Mouse (Mus musculus): ENCODE measurements around the gene Ppp2r1b.

Gene Ppp2r1b

DNA sequence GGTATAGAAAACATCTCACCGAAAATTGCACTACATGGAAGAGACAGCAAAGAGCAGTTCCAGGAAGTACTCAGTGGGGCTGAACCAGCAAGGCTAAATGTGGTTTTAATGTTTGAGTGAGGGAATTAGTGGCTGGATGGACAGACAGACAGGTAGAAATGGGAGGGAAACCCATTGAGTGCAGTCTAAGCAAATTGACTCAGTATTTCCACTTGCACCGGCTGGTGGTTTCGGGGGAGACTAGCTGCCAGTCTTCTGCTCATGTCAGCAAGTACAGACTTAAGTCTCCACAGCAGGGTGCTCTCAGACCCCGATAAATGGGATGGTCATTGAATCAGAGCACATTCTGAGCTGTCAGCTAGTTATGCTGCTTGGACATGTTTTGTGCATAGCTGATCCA is 9.0 kb upstream of the Ppp2r1b start:
- DNase-seq (ENCODE audit: low spot score in 2 of 2), result no peak

DNA sequence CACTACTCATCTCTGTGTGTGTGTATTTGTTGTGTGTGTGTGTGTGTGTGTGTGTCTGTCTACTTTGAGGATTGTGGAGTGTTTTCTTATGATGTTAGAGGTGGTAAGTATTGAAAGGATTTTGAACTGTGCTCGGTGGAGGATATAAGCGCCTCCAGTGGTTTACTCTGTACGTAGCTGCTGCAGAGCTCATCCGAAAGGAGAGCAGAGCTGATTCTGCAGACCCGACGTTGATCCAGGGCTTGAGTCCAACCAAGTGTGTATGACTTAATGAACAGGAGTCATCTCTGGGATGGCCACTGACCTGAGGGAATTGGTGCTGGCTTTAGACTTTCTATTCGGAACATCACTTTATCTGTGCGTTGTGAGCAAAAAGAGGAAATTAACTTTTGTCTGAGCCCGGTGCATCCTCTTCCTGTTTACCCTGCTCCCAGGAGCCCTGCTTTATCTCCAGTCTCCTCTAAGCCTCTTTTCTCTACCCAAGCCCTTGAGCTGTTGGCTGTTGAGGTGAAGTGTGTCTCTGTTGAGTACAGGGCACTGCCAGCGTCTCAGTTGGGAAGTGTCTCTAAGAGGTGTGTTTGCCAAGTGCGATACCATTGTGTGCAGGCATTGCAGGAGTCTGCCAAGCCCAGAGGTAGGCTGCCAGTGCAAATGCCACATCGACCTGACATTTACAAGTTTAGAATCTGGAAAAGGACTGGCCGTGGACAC is 3.9 kb upstream of the Ppp2r1b start:
- DNase-seq (ENCODE audit: low spot score in 2 of 2), result no peak

DNA sequence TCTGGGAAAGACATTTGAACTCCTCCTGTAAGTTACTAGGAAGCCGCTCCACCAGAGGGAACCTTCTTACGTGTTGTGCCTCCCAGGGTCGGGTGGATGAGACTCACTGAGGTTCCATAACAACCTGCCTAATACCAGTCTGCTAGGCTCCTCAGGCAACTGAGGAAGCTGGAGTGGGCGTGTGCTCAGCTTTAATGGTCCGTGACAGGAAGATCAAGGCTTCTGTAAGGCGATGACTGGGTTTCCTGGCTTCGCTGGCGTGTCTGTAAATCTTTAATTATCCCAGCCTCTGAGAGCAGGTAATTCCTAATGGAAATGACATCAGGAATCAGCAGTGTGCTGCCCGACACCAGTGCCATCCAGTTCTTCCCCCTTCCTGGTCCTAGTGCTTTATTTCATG is 446 bp downstream of the Ppp2r1b start:
- no peak for DNase-seq (ENCODE audit: low spot score in 2 of 2)

DNA sequence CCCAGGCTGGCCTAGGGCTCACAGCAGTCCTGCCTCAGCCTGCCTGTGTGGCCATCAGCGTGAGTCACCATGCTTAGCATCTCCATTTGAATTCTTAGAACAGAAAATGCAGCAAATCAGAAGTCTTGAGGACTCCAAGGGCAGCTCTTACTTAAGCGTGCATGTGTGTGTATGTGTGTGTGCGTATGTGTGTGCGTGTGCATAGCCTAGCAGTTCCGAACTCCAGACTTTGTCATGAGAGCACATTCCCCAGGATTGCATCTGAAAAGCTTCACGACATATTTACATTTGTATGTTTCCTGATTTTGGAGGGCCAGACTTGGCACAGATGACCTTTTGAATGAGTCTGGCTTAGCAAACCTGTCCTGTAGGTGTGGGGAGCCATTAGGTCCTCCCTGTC is 2.0 kb downstream of the Ppp2r1b start:
- DNase-seq (ENCODE audit: low spot score in 2 of 2), result no peak

DNA sequence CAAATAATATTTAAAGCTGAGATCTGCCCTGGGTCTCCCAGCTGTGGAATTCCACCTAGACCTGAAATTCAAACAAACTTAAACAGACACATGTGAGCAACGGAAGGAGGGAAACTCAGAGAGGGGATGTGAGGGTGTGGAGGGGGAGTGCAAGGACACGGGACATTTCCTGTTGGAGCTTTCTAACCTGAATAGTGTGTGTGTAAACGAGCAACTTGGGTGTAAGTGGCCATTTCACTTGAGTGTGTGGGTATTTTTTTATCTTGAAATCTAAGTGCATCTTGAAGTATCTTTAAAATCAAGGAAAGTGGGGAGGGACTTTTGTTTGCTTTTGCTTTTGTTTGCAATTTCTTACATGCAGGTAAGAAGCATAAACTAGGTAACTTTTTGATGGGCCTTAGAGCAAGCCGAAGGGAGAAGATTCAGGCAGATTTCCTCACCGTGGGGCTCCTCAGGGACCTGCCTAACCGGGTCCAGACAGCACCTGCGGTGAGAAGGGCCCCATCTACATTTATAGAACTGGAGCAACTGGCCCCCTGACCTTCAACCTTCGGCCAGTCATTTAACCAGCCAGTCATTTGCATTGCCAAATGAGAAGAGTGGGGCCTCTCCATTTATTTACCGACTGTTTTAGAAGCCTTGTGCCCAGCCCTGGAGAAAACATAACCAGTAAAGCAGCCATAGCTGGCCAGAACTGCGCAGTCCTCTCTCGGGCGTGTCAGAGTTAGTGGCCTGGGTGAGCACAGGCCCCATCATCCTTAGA is 2.7 kb downstream of the Ppp2r1b start:
- DNase-seq (ENCODE audit: low spot score in 2 of 2), result no peak

DNA sequence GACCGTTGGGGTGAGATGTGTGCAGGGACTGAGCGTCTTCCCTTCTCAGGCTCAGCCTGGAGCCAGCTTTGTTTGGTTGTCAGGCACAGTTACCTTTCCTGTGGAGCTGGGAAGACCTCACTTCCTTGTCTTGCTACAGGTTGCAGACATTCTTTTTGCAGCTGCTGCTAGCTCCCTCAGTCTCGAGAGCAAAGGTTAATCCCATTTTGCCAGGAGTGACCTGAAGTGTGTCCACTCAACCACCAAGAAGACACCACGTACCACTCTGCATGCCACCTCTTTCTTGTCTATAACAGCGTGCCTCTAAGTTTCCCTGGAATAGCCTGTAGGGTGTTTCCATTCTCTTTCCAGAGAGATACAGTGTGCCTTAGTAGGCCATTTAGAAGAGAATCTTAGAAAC is 3.7 kb downstream of the Ppp2r1b start:
- no peak for DNase-seq (ENCODE audit: low spot score in 2 of 2)

DNA sequence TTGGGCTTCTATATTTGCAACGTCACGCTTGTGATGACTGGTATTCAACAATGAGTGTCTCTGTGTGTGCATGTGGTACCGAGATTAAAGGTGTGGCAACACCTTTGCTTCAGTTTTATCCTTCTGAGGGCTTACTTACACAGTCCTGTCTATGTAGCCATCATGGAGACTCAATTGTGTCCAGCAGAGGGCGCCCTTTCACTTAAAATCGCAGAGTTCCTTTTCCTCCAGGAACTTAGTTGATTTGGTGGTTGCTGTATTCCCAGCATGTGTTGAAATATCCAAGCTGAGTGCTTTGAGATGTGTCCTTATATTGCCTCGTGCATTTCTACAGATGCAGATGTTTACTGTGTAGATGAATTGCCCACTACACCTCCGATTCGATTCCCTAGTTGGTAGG is 4.1 kb downstream of the Ppp2r1b start:
- peak; percentile 93 to 97 for DNase-seq (ENCODE audit: low spot score in 2 of 2)

DNA sequence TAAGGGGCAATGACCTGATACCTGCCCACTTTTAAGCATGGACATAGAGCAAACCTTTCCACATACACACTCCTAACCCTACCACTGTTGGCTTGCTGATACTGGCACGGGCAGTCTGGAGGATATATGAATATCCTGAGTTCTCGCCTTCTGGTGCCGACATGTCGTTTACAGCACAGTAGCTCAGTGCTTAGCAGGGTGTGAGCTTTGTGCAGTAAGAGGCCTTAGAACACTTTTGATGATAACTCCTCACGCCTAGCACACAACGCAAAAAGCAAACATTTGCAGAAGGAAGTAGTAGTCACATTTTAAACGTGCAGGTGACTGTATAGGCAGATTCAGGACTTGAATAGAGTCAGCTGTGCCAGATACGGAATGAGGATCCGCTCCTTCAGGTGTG is 4.7 kb downstream of the Ppp2r1b start:
- DNase-seq (ENCODE audit: low spot score in 2 of 2), result no peak

DNA sequence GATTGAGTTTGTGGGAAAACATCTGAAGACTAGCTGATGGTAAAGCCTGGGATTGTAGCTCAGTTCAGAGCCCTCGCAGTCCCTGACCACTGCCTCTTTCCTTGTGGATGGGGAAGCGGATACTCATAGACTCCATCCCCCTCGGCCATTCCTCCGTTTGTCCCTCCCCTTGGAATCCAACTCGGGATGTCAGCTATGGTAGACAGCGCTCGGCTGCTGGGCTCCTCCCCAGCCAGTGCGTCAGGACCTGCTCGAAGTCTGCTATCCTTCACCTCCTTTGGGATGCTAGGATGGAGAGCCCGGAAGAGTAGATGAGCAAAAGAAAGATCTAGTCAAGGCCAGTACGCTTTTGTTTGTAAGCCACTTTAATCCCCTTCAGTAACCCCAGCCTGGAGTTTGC is 5.2 kb downstream of the Ppp2r1b start:
- DNase-seq (ENCODE audit: low spot score in 2 of 2), result no peak

DNA sequence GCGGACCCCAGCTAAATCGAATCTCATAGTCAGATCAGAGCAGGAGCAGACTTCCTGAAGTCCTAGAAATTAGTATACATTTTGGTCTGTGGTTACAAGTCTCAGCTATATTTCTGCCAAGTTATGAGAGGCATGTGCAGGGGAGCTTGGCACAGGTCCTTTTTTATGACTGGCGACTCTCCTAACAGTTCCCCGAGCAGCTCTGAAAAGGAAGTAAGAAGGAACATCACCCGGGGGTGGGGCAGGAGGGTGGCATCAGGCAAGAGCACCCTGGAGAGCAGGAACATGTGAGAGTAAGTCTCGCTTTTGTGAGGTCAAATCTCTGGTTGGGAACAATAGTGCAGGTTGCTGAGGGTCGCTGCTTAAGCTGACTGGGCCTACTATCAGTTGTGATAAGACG is 5.6 kb downstream of the Ppp2r1b start:
- DNase-seq (ENCODE audit: low spot score in 2 of 2), result no peak

DNA sequence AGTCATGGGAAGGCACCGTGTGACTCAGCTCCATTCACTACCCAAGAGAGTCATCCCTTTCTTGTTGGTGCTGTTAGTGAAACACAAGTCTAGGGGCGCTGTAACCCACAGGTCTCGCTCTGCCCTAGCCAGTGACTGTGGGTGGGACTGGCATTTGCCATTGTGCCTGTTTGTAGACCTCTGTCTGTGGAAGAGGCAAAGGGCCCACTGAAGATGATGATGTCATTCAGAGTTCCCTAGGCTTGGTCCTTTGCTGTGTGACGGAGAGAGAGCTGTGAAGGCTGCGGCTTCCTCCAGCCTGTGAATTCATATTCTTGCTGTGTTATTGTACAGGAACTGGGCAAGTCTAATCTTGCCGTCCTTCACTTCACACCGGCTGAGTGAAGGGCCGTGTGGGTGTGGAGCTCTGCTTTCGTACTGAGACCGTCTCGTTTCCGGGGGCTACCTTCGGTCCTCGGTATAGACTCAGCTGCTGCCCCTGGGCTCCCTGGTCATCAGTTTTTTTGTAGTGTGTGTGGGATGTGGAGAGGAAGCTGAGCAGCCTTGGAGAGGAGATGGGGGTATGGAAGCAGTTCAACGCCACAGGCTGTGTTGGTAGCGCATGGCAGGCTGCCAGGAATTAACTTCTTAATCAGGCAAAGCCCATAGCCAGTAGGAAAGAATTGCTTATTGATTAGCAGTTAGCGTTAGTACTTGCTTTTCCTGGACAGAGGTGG is 7.7 kb downstream of the Ppp2r1b start:
- DNase-seq (ENCODE audit: low spot score in 2 of 2), result no peak

DNA sequence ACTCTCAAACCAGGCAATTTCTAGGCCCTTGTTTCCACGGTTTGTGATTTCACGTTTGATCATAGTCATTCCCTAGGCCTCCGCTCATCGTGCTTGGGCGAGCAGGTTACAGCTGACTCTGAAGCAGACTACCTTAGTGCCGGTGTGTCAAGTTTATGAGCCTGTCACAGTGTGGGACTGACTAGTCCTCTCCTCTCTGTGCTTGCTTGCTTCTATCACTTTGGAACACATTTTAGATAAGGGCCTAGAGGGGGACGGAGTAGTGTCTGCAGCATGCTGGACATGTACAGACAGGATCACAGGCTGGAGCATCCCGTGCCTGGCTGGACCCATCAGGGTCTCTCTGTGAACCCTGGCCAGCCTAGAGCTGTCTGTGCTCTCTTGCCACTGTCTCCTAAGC is 9.3 kb downstream of the Ppp2r1b start:
- DNase-seq (ENCODE audit: low spot score in 2 of 2), result no peak

DNA sequence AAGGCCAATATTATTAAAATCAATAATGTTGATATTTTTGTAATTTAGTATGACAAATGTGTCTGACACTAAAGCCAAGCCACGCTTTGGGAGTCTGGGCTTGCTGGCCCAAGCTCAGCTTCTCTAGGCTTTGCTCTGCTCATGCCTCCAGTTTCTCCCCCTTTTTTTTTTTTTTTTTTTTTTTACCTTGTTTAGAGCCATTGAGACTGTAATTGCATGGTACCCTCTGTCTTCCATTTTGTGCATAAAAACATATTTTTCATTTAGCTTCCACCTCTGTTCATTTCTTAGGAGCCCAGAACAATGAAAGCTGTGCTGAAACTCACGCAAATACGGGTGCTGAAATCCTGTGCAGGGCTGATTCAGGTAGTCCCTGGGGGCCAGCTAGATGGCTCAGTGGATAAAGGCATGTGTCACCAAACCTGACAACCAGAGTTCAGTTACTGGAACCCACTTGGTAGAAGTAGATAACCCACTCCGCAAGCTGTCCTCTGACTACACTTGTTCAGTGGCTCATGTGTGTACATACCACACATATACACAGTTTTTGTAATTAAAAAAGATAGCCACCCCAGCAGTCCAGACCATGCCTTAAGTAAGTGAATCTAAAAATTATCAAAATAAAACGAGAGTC is 10.1 kb downstream of the Ppp2r1b start:
- no peak for DNase-seq (ENCODE audit: low spot score in 2 of 2)

DNA sequence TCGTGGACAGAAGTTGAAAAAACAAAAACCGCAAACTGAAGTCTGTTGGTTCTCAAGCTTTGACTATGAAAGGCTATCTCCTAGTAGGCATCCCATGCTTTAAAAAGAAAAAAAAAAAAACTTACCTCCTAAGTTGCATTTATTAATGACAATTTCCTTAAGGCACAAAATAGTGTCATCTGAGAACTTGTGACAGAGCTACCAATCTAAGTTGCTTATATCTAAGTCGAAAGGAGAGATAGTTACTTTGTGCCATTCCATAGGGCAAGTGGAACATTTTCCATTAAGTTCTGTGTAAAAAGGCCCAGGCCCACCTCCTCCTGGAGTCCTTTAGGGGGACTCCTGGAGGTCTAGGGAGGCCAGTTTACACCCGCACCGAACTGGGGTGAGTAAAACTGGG is 10.7 kb downstream of the Ppp2r1b start:
- no peak for DNase-seq (ENCODE audit: low spot score in 2 of 2)

DNA sequence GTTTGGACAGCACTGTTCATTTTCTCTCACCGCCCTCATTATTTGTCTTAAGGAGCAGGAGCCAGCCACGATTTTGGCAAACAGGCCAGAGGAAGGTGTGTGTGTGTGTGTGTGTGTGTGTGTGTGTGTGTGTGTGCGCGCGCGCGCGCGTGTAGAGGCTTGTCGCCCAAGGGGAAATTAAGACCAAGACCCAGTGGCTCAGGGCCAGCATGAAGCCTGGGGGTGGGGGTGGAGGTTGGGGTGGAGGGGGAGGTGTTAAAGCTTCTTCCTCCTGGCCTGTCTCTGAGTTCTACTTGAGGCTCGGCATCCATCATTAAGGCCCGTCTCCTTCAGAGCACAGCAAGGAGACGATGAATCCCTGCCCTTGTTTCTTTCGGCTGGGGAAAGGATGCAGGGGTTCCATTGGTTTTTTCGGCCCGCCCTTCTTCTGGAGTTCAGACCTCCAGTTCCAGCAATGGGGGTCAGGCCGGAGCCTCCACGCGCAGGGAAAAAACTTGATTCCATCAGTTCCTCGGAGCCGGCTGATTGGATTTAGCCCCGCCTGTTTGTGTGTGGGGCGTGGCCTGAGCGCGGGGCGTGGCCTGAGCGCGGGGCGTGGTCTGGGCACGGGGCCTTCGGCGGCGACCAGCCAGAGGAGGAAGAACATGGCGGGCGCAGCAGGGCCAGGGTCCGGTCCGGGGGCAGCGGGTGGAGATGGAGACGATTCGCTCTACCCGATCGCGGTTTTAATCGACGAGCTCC is 11.4 kb downstream of the Ppp2r1b start:
- peak; percentile 86 to 89 for DNase-seq (ENCODE audit: low spot score in 2 of 2)

DNA sequence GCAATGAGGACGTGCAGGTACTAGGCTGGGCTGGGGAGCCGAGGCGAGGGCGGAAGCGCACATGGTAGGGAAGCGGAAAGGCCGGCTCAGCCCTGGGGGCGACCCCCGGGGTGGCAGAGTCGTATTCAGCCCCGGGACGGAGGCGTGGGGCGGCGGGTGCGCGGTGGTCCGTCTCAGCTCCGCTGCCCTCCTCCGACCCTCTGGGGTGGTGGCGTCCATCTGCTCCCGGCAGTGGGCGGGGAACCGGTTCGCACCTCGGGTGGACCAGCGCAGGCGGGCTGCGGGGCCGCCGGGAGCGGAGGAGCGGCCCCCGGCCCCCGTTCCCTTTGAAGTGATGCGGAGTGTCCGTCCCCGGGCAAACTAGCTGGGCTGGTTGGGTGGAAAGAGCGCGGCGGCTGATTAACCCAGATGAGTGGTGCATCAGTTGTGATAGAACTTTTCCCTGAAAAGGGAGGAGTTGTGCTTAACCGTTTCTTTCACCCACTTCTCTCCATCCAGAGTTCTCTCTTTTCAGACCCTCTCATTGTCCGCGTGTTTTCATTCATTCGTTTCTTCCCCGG is 12.1 kb downstream of the Ppp2r1b start:
- no peak for DNase-seq (ENCODE audit: low spot score in 2 of 2)

DNA sequence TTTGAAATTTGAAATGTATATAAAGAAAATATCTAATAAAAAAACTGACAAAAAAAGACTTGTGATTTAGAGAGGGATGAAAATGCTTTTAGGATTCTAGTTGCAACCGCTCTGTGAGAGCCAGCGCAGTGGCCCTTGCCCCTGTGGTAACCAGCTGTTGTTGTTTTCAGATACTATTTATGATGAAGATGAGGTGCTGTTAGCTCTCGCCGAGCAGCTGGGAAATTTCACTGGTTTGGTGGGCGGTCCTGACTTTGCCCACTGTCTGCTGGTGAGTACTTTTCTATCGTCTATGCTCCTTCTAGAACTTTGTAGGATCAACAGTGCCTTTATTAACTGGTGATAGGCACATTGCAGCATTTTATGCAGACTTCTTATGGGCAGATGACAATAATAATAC is 13.6 kb downstream of the Ppp2r1b start:
- no peak for DNase-seq (ENCODE audit: low spot score in 2 of 2)

DNA sequence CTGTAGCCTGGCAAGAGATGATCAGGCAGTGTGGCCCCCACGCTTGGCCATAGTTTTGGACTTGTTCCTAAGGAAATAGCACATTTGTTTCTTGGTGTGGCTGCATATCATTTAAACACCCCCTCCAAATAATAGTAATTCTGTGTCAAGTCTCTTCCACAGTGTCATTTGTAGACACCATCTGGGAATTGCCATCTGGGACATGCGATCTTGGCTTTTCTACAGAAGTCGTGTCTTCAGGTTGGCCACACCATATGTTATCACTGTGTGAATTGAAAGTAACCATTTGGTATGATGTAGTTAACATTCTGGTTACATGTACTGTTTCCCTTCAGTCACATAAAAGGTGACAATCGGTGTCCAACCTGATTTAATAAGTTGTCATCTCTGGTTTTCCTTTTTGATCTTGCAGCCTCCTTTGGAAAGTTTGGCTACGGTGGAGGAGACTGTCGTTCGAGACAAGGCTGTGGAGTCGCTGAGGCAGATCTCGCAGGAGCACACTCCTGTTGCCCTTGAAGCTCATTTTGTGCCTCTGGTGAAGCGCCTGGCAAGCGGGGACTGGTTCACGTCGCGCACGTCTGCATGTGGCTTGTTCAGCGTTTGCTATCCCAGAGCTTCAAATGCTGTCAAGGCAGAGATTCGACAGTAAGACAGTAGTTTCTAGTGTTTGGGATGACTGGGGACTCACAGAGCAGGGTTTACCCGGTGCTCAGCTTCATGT is 16.2 kb downstream of the Ppp2r1b start:
- DNase-seq (ENCODE audit: low spot score in 2 of 2), result no peak

DNA sequence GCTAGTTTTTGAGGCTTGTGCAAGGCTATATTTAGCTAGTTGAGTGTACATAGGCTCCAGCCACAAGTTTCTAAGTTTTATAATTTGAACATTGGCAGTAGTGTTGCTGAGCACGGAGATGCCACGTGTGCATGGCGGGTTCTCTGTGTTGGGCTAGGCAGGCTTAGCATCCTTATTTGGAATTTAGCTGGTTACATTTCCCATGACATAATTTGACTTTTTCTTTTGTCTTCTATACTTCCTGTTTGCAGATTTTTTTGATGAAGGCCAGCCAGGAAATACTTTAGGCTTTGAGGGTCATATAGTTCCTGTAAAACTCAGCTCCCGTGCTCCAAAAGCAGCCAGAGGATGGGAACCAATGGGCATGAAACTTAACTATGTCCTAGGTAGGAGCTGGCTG is 18.7 kb downstream of the Ppp2r1b start:
- no peak for DNase-seq (ENCODE audit: low spot score in 2 of 2)

DNA sequence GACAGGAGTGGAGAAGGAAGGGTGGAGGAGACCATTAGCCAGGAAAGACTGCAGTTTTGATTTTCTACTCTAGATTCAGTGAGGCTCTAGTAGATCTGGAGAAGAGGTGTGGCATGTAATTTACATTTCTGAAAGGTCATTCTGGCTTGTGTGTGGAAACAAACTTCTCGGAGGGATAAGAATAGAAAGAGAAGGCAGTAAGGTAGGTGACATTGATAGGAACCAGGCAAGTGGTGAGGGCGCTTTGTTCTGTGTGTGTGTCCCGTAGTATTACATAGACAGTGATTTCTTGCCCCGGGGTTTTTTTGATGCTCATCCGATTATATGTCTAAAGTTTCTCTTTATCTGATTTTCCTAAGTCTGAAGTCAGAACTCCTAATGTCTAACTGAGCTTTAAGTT is 19.8 kb downstream of the Ppp2r1b start:
- no peak for DNase-seq (ENCODE audit: low spot score in 2 of 2)

DNA sequence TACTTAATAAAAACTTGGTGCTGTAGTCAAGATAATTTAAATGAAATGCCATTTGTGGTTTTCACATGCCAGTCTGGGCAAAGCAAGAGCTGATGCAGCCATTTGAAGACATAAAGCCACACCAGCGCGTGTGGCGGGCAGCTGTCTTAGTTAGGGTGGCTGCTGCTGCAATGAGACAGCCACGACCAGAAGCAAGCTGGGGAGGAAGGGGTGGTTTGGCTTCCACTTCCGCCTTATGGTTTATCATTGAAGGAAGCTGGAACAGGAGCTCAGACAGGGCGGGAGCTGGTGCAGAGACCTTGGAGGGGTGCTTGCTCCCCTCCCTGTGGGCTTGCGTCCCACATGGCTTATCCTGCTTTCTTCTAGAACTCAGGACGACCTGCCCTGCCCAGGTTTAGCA is 20.7 kb downstream of the Ppp2r1b start:
- no peak for DNase-seq (ENCODE audit: low spot score in 2 of 2)
